Mouse (Mus musculus) effector memory CD4-positive, alpha-beta T cell, adult 5 months (primary cell): ENCODE results near the gene Oat. TPM values are rescaled to one million over a fixed set of nuclear protein-coding genes. Genes with fewer than 3 reads are reported as not detected.

Experiments
- polyA plus RNA-seq: library from polyadenylated mRNA; unstranded; fragments of 100-300 nt; shearing (Covaris generic); gene quantifications from one replicate; pipeline ENCODE4 v1.2.1, GENCODE M21; 2017

The Oat gene
- 148 TPM for polyA plus RNA-seq

GRCm38 (mm10) chr7:132576116-132576650 is at the start of gene Oat:
Gene Oat (minus strand): TSS chr7:132576398.

GRCm38 (mm10) chr7:132610468-132611318 is 34.5 kb upstream of the Oat start, which contains the start of gene Lhpp:
Gene Lhpp (plus strand): TSS chr7:132610638.

DNA sequence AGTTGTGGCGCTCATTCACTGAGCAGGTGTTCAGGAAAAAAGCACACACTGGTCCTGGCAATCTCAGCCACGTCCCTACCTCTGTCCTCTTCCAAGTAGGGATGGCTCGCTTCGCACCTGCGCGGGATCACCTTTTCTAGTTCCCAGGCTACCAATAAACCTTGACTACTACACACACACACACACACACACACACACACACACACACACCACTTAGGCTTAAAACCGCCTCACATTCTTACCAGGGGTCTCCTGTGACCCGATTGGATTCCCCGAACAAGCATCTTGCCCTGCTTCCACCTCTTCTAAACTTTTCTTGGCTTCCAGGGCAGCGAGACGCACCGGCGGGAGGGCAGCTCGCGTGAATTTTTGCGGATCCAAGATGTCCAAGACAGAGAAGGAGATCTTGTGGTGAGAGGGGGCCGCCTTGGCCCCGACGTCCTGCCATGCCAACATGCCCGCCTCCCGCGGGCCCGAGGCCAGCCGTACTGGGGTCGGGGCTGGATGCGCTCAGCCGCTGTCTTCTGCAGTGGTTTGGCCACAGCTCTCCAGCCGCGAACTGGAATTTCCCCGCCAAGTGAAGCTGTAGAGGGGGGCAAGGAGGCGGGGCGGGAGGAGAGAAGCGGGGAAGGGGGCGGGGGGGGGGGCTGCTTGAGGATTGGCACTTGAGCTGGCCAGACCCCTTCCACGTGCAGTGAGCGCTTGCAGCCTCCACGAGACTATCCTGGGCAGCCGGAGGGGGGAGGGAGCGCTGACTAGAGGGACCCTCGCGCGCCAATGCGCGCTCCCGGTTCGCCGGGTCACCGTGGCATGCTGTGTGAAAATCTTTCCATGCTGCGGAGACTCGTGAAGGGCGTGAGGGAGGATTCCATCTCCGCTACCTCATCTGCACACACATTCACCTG is 23.1 kb upstream of the Oat start, which contains the start of gene Nkx1-2:
Gene Nkx1-2, minus strand, starts transcription at position 567 of the 905 bp plus-strand sequence.

Other genes starting within 250 kb of the Oat start
- not detected for gene Nkx1-2, start 23.2 kb upstream of the Oat start, polyA plus RNA-seq
- gene Lhpp, start 34.2 kb upstream of the Oat start, polyA plus RNA-seq, result 4.8 TPM
- 96.2 TPM for gene Fam53b, start 237.5 kb upstream of the Oat start, polyA plus RNA-seq